Mouse (Mus musculus) neural tube, embryonic 12.5 days (tissue): ENCODE measurements around the gene Sufu. TPM values are rescaled to one million over a fixed set of nuclear protein-coding genes. Genes with fewer than 3 reads are reported as not detected.

Source experiments
- ATAC-seq: fragments of 200-750 bp; cut with Nextera tagmentation; 2 replicates; pipeline ENCODE4 v1.8.0; 2017; ENCODE audit warnings: low read depth, mild to moderate bottlenecking, moderate TSS enrichment, moderate library complexity; ENCODE audit not compliant: low FRiP score
- H3K27ac ChIP-seq: fragments of 300-500 bp; sonication (generic); 2 replicates; pipeline ENCODE4 v1.5.1; 2016
- H3K27me3 ChIP-seq: fragments of 300-500 bp; sonication (generic); replicated peaks from 2 replicates; pipeline ENCODE4 v1.6.1; 2016; ENCODE audit warnings: mild to moderate bottlenecking
- H3K36me3 ChIP-seq: fragments of 300-500 bp; sonication (generic); 2 replicates; pipeline ENCODE4 v1.6.1; 2016; ENCODE audit warnings: mild to moderate bottlenecking
- H3K4me1 ChIP-seq: fragments of 300-500 bp; sonication (generic); 2 replicates; pipeline ENCODE4 v1.6.1; 2016
- H3K4me2 ChIP-seq: fragments of 300-500 bp; sonication (generic); replicated peaks from 2 replicates; pipeline ENCODE4 v1.6.1; 2016; ENCODE audit warnings: mild to moderate bottlenecking
- H3K4me3 ChIP-seq: fragments of 300-500 bp; sonication (generic); 2 replicates; pipeline ENCODE4 v1.5.1; 2016
- H3K9ac ChIP-seq: fragments of 300-500 bp; sonication (generic); 2 replicates; pipeline ENCODE4 v1.6.1; 2016; ENCODE audit warnings: mild to moderate bottlenecking
- H3K9me3 ChIP-seq: fragments of 300-500 bp; sonication (generic); 2 replicates; pipeline ENCODE4 v1.6.1; 2016; ENCODE audit warnings: mild to moderate bottlenecking
- WGBS: fragments of 180-500 bp; shearing (Covaris S2); methylation state at CpG from one replicate; pipeline ENCODE4 v1.1.7; 2016; 5-methylcytosine and 5-hydroxymethylcytosine counted together
- polyA plus RNA-seq: library from polyadenylated mRNA; unstranded; fragments of >200 nt; fragmentation: Nextera tagmentation; extraction: Ambion mirVana; gene quantifications from 2 replicates; pipeline ENCODE4 v1.2.1, GENCODE M21; 2016

Sufu gene
- polyA plus RNA-seq, 1 experiment from 2014 or later: 36.3 TPM

- peaks cover 62% of the 10 kb centered on the region for H3K4me1 ChIP-seq
- H3K36me3 ChIP-seq: peaks cover 42% of the 10 kb centered on the region
- no peak for ATAC-seq
- H3K9me3 ChIP-seq: no peaks in the 10 kb centered on the region
- H3K27ac ChIP-seq: no peak overlapping the region
- peak overlapping the region; percentile 59 for H3K9ac ChIP-seq
- peak overlapping the region; percentile 96 for H3K4me2 ChIP-seq
- H3K4me3 ChIP-seq: peak overlapping the region; percentile 99
- no peaks in the 10 kb centered on the region for H3K27me3 ChIP-seq
- 76% methylated on average over 8 of the region's 8 CpGs for WGBS
Measured at GRCm38 (mm10) chr19:46505646-46506371, 109.1 kb downstream of the Sufu start.

GRCm38 (mm10) chr19:46506372-46506717, 109.6 kb downstream of the Sufu start:
- ATAC-seq: no peak
- peak overlapping the region; percentile 99 for H3K4me3 ChIP-seq
- H3K36me3 ChIP-seq: peaks cover 42% of the 10 kb centered on the region
- no peaks in the 10 kb centered on the region for H3K9me3 ChIP-seq
- peak overlapping the region; percentile 59 for H3K9ac ChIP-seq
- peak overlapping the region; percentile 96 for H3K4me2 ChIP-seq
- H3K27ac ChIP-seq: peak overlapping the region; percentile 71; the same call in 1 of the 2 replicates
- 68% methylated on average over 3 of the region's 3 CpGs for WGBS
- peaks cover 62% of the 10 kb centered on the region for H3K4me1 ChIP-seq
- no peaks in the 10 kb centered on the region for H3K27me3 ChIP-seq

GRCm38 (mm10) chr19:46507181-46507581, 110.5 kb downstream of the Sufu start:
- WGBS: 19% methylated on average over 8 of the region's 8 CpGs

GRCm38 (mm10) chr19:46507806-46508205, 111.1 kb downstream of the Sufu start:
- H3K4me1 ChIP-seq: peaks cover 62% of the 10 kb centered on the region
- H3K36me3 ChIP-seq: peaks cover 55% of the 10 kb centered on the region
- H3K4me2 ChIP-seq: peak overlapping the region; percentile 96
- ATAC-seq: no peak
- H3K9me3 ChIP-seq: no peaks in the 10 kb centered on the region
- H3K9ac ChIP-seq: peak overlapping the region; percentile 59
- H3K27me3 ChIP-seq: no peaks in the 10 kb centered on the region
- 0 out of 2 replicates have a peak overlapping the region, but pooled peaks have one; percentile 71 for H3K27ac ChIP-seq
- 70% methylated on average over 1 of the region's 1 CpGs for WGBS
- peak overlapping the region; percentile 19 for H3K4me3 ChIP-seq

More at GRCm38 (mm10) chr19:46507181-46507581, 110.5 kb downstream of the Sufu start:
- ATAC-seq: no peak
- Histone ChIP-seq H3K4me1 (peaks cover 62% of the 10 kb centered on the region), H3K27ac (peak overlapping the region; percentile 71), H3K4me2 (peak overlapping the region; percentile 96), H3K36me3 (peaks cover 49% of the 10 kb centered on the region), H3K9me3 (no peaks in the 10 kb centered on the region), H3K27me3 (no peaks in the 10 kb centered on the region), H3K4me3 (peak overlapping the region; percentile 19), H3K9ac (peak overlapping the region; percentile 59)

- H3K27me3 ChIP-seq: no peaks in the 10 kb centered on the region
- H3K9ac ChIP-seq: peak overlapping the region; percentile 59; the same call in 1 of the 2 replicates
- WGBS: 38% methylated on average over 3 of the region's 3 CpGs
- ATAC-seq: no peak
- no peak overlapping the region for H3K27ac ChIP-seq
- H3K4me1 ChIP-seq: peaks cover 62% of the 10 kb centered on the region
- H3K4me2 ChIP-seq: peak overlapping the region; percentile 96
- H3K9me3 ChIP-seq: no peaks in the 10 kb centered on the region
- H3K4me3 ChIP-seq: no peak overlapping the region
- peaks cover 64% of the 10 kb centered on the region for H3K36me3 ChIP-seq
Measured at GRCm38 (mm10) chr19:46508738-46509137, 112.0 kb downstream of the Sufu start.

GRCm38 (mm10) chr19:46509202-46509601, 112.5 kb downstream of the Sufu start:
- WGBS: 70% methylated on average over 3 of the region's 3 CpGs
- ATAC-seq: no peak
- no peak overlapping the region for H3K27ac ChIP-seq
- peak overlapping the region; percentile 59; the same call in 1 of the 2 replicates for H3K9ac ChIP-seq
- no peaks in the 10 kb centered on the region for H3K9me3 ChIP-seq
- H3K4me1 ChIP-seq: peaks cover 62% of the 10 kb centered on the region
- H3K4me3 ChIP-seq: no peak overlapping the region
- peaks cover 69% of the 10 kb centered on the region for H3K36me3 ChIP-seq
- H3K4me2 ChIP-seq: peak overlapping the region; percentile 96
- H3K27me3 ChIP-seq: no peaks in the 10 kb centered on the region

- Histone ChIP-seq H3K27ac (no peak overlapping the region), H3K4me3 (no peak overlapping the region), H3K27me3 (no peaks in the 10 kb centered on the region), H3K4me1 (peaks cover 57% of the 10 kb centered on the region), H3K4me2 (peak overlapping the region; percentile 96; the same call in 1 of the 2 replicates), H3K9ac (no peak overlapping the region), H3K9me3 (no peaks in the 10 kb centered on the region), H3K36me3 (peaks cover 74% of the 10 kb centered on the region)
- no peak for ATAC-seq
- 82% methylated on average over 4 of the region's 4 CpGs for WGBS
Measured at GRCm38 (mm10) chr19:46509736-46510135, 113.0 kb downstream of the Sufu start.

- Histone ChIP-seq H3K4me3 (no peak overlapping the region), H3K9me3 (no peaks in the 10 kb centered on the region), H3K27me3 (no peaks in the 10 kb centered on the region), H3K4me2 (no peak overlapping the region), H3K27ac (no peak overlapping the region), H3K9ac (no peak overlapping the region), H3K36me3 (peaks cover 75% of the 10 kb centered on the region), H3K4me1 (peaks cover 50% of the 10 kb centered on the region)
- WGBS: 86% methylated on average over 5 of the region's 5 CpGs
- ATAC-seq: no peak
Measured at GRCm38 (mm10) chr19:46510401-46510800, 113.7 kb downstream of the Sufu start.

- peaks cover 74% of the 10 kb centered on the region for H3K36me3 ChIP-seq
- H3K27ac ChIP-seq: no peak overlapping the region
- no peak overlapping the region for H3K4me2 ChIP-seq
- no peaks in the 10 kb centered on the region for H3K27me3 ChIP-seq
- no peak overlapping the region for H3K4me3 ChIP-seq
- no peaks in the 10 kb centered on the region for H3K9me3 ChIP-seq
- 77% methylated on average over 3 of the region's 3 CpGs for WGBS
- peaks cover 46% of the 10 kb centered on the region for H3K4me1 ChIP-seq
- H3K9ac ChIP-seq: no peak overlapping the region
- no peak for ATAC-seq
Measured at GRCm38 (mm10) chr19:46510824-46511223, 114.1 kb downstream of the Sufu start.

GRCm38 (mm10) chr19:46511263-46511662, 114.6 kb downstream of the Sufu start:
- H3K9me3 ChIP-seq: no peaks in the 10 kb centered on the region
- H3K36me3 ChIP-seq: peaks cover 71% of the 10 kb centered on the region
- peaks cover 41% of the 10 kb centered on the region for H3K4me1 ChIP-seq
- no peaks in the 10 kb centered on the region for H3K27me3 ChIP-seq
- H3K4me3 ChIP-seq: no peak overlapping the region
- H3K9ac ChIP-seq: no peak overlapping the region
- no peak for ATAC-seq
- H3K4me2 ChIP-seq: no peak overlapping the region
- no peak overlapping the region for H3K27ac ChIP-seq
- 91% methylated on average over 10 of the region's 10 CpGs for WGBS

- Histone ChIP-seq H3K4me1 (peaks cover 34% of the 10 kb centered on the region), H3K9ac (no peak overlapping the region), H3K9me3 (no peaks in the 10 kb centered on the region), H3K36me3 (peaks cover 52% of the 10 kb centered on the region), H3K4me3 (no peak overlapping the region), H3K27ac (no peak overlapping the region), H3K4me2 (no peak overlapping the region), H3K27me3 (no peaks in the 10 kb centered on the region)
- ATAC-seq: no peak
- 89% methylated on average over 12 of the region's 12 CpGs for WGBS
Measured at GRCm38 (mm10) chr19:46514387-46514786, 117.7 kb downstream of the Sufu start.

GRCm38 (mm10) chr19:46515287-46515821, 118.7 kb downstream of the Sufu start:
- H3K27ac ChIP-seq: no peak overlapping the region
- no peak overlapping the region for H3K9ac ChIP-seq
- peaks cover 48% of the 10 kb centered on the region for H3K36me3 ChIP-seq
- H3K27me3 ChIP-seq: no peaks in the 10 kb centered on the region
- no peaks in the 10 kb centered on the region for H3K9me3 ChIP-seq
- H3K4me1 ChIP-seq: peaks cover 26% of the 10 kb centered on the region
- WGBS: 95% methylated on average over 24 of the region's 24 CpGs
- no peak overlapping the region for H3K4me2 ChIP-seq
- H3K4me3 ChIP-seq: peak overlapping the region; percentile 1; the same call in 1 of the 2 replicates
- ATAC-seq: no peak
